Mouse (Mus musculus) ES-E14 (cell line): ENCODE measurements around the gene Tmem247. TPM values are rescaled to one million over a fixed set of nuclear protein-coding genes. Genes with fewer than 3 reads are reported as not detected.

Experiments
- DNase-seq: peaks from one replicate; pipeline ENCODE4 v3.0.0-alpha.2; 2013; ENCODE audit warnings: low read depth, low spot score
- H3K27ac ChIP-seq: 2 replicates; pipeline ENCODE4 v1.5.1; 2012; ENCODE audit warnings: low read depth, mild to moderate bottlenecking, low read length, moderate library complexity, mixed read lengths; ENCODE audit not compliant: poor library complexity, insufficient read depth, severe bottlenecking
- H3K36me3 ChIP-seq: 2 replicates; pipeline ENCODE4 v1.6.1; 2012; ENCODE audit warnings: mild to moderate bottlenecking, low read length, moderate library complexity, mixed read lengths; ENCODE audit not compliant: control insufficient read depth, poor library complexity, insufficient read depth, severe bottlenecking
- H3K4me1 ChIP-seq, 2 experiments: fragments of 150-350 bp in 1 of 2; sonication (generic) in 1 of 2; 2 replicates each; pipeline ENCODE4 v1.6.1; 2012; ENCODE audit warnings: low read length in 2 of 2, mild to moderate bottlenecking in 1 of 2, mixed read lengths in 1 of 2; ENCODE audit not compliant: control insufficient read depth in 2 of 2, insufficient read depth in 2 of 2, poor library complexity in 1 of 2
- H3K4me3 ChIP-seq, 2 experiments: fragments of 150-350 bp in 1 of 2; sonication (generic) in 1 of 2; 2 replicates each; pipeline ENCODE4 v1.5.1; 2012; ENCODE audit warnings: low read length in 2 of 2, low read depth in 1 of 2, mild to moderate bottlenecking in 1 of 2, mixed read lengths in 1 of 2; ENCODE audit not compliant: insufficient read depth in 1 of 2, poor library complexity in 1 of 2, severe bottlenecking in 1 of 2
- H3K9ac ChIP-seq: 2 replicates; pipeline ENCODE4 v1.6.1; 2012; ENCODE audit warnings: low read depth, mild to moderate bottlenecking, low read length, mixed read lengths; ENCODE audit not compliant: poor library complexity, insufficient read depth, severe bottlenecking
- H3K9me3 ChIP-seq: fragments of 150-350 bp; sonication (generic); 2 replicates; pipeline ENCODE4 v1.6.1; 2012; ENCODE audit warnings: low read depth, mild to moderate bottlenecking, low read length; ENCODE audit not compliant: control insufficient read depth, insufficient read depth
- CHD2 ChIP-seq: IDR thresholded peaks from 2 replicates; pipeline ENCODE4 v1.6.1; 2014; ENCODE audit warnings: mild to moderate bottlenecking, low read depth, low read length, inconsistent platforms
- HCFC1 ChIP-seq: IDR thresholded peaks from 2 replicates; pipeline ENCODE4 v1.6.1; 2012; ENCODE audit warnings: low read length, inconsistent platforms, borderline replicate concordance; ENCODE audit not compliant: insufficient read depth
- MAFK ChIP-seq: IDR thresholded peaks from 2 replicates; pipeline ENCODE4 v1.6.1; 2014; ENCODE audit warnings: mild to moderate bottlenecking, low read depth, low read length, inconsistent platforms; ENCODE audit not compliant: insufficient read depth
- ZC3H11A ChIP-seq: IDR thresholded peaks from 2 replicates; pipeline ENCODE4 v1.6.1; 2012; ENCODE audit warnings: low read depth, mild to moderate bottlenecking, inconsistent platforms, low read length, borderline replicate concordance
- ZNF384 ChIP-seq: IDR thresholded peaks from 2 replicates; pipeline ENCODE4 v1.6.1; 2012; ENCODE audit warnings: low read depth, low read length, inconsistent platforms
- in situ Hi-C, 2 experiments: fragments of 600-800 bp; cut with MboI; formaldehyde crosslinking; loops; one replicate each; pipeline ENCODE4 v1.15.1; 2025; ENCODE audit warnings: low sequenced_read_pairs in 2 of 2, inconsistent platforms in 1 of 2; ENCODE audit not compliant: unreplicated experiment in 2 of 2
- total RNA-seq: library from RNA; depleted of rRNA; stranded (reverse); fragments of 300-350 nt; gene quantifications from 2 replicates; pipeline ENCODE4 v1.2.3, GENCODE M21; 2012

Tmem247 gene
- total RNA-seq, 1 experiment = not detected

DNA sequence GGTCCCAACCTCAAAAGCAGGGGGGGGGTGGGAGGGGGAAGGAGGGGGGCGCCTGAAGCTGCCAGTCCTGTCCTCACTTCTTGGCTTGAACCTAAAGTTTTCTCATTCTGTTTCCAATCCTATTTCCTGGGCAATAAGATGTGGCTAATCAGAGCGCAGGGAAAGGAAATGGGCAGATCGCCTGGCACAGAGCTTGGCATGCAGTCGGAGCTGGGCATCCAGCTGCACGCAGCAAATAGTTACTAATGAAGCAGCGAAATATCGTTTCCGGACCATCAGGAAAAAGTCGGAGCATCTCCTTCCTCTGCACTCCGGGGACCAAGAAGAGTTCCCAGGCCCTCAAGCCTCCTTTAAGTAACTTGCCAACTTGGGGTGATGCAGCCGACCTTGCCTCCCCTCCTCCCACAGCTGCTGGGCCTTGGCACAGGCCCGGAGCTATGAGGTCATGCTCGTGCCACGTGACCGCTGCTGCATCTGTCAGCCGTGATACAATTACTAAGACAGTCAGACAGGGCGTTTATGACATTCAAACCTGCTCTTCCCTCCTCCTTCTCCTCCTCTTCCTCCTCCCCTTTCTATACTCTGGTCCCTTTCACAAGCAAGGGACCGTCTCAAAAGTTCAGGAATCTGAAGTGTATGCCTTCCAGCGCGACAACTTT, 20.5 kb downstream of the Tmem247 start:
- no peak for TF ChIP-seq ZNF384
- no peak for TF ChIP-seq CHD2
- no peak for TF ChIP-seq HCFC1
- TF ChIP-seq ZC3H11A = no peak
- TF ChIP-seq MAFK = no peak
- Histone ChIP-seq H3K4me3 (no peak overlapping the region; a peak in 1 of 4 replicates), H3K27ac (no peak overlapping the region), H3K9ac (no peak overlapping the region), H3K4me1 (peaks cover 0 to 11% of the 10 kb centered on the region in 2 experiments; a peak in 1 of 4 replicates), H3K9me3 (no peaks in the 10 kb centered on the region), H3K36me3 (no peaks in the 10 kb centered on the region)
- in situ Hi-C loops = no loop called here
- DNase-seq = no peak

DNA sequence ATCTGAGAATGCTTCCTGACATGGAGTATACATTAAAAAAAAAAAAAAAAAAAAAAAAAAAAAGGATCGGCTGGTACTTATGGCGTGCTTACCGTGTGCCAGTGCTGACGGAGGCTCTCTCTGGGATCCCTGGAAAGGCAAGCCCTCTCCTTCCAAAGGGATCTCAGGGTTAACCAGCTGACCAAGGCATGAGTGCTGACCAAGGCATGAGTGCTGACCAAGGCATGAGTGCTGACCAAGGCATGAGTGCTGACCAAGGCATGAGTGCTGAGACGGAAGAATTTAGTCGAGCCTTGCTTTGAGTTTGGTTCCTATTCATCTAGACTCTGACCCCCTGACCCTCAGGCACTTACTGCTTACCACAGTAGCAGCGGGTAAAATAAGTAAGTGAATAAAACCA, 21.5 kb downstream of the Tmem247 start:
- no peaks in the 10 kb centered on the region for H3K9me3 ChIP-seq
- DNase-seq = no peak
- in situ Hi-C loops = no loop called here
- peaks cover 0 to 8% of the 10 kb centered on the region in 2 experiments; a peak in 1 of 4 replicates for H3K4me1 ChIP-seq
- H3K36me3 ChIP-seq = no peaks in the 10 kb centered on the region
- H3K9ac ChIP-seq = no peak overlapping the region
- no peak for TF ChIP-seq CHD2
- TF ChIP-seq HCFC1 = no peak
- no peak for TF ChIP-seq ZNF384
- TF ChIP-seq ZC3H11A = no peak
- TF ChIP-seq MAFK = no peak
- H3K27ac ChIP-seq = no peak overlapping the region
- H3K4me3 ChIP-seq = no peak overlapping the region

DNA sequence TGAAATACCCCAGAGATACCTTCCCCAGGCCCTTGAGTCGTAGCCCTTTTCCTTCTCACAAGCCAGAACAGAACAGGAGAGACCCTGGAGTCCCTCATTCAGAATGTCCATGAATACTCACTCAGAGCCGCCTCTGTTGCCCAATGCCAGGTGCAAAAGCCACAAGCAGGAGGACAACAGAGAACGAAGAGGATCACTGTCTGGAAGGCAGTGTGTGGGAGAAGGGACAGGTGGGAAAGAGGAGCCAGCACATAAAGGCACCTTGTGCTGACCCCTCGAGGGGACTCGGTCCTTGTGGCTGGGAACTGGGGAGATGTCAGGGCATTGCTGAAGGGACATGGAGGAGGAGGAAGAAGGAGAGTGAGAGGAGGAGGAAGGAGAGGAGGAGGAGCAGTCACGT, 25.0 kb downstream of the Tmem247 start:
- H3K9ac ChIP-seq = no peak overlapping the region
- TF ChIP-seq CHD2 (no peak), MAFK (no peak), HCFC1 (no peak), ZNF384 (no peak), ZC3H11A (no peak)
- no peak overlapping the region for H3K27ac ChIP-seq
- H3K9me3 ChIP-seq = no peaks in the 10 kb centered on the region
- no peak overlapping the region for H3K4me3 ChIP-seq
- peaks cover 0 to 8% of the 10 kb centered on the region in 2 experiments; a peak in 1 of 4 replicates for H3K4me1 ChIP-seq
- in situ Hi-C loops = no loop called here
- no peak for DNase-seq
- H3K36me3 ChIP-seq = no peaks in the 10 kb centered on the region

DNA sequence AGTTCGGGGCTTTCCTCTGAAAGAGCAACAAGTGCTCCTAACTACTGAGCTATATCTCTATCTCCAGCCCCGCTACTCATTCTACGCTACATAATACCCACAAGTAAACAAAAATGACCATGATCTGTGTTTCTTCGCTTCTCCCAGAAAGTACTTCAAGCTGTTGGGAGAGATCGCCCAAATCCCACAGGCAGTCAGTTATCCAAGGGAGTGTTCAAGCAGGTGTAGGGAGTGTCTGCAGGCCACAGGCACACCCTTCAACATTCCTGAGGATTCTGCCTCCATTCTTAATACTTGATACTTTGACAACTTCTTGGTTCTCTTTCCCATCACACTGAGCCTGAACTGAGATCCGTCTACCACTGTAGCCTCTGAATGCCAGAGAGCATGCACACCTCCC, 26.0 kb downstream of the Tmem247 start:
- in situ Hi-C loops = no loop called here
- Histone ChIP-seq H3K27ac (no peak overlapping the region), H3K4me3 (no peak overlapping the region), H3K9ac (no peak overlapping the region), H3K36me3 (no peaks in the 10 kb centered on the region), H3K9me3 (no peaks in the 10 kb centered on the region), H3K4me1 (peaks cover 0 to 4% of the 10 kb centered on the region in 2 experiments; a peak in 1 of 4 replicates)
- no peak for DNase-seq
- no peak for TF ChIP-seq ZNF384
- TF ChIP-seq HCFC1 = no peak
- no peak for TF ChIP-seq ZC3H11A
- no peak for TF ChIP-seq CHD2
- TF ChIP-seq MAFK = no peak
